Mouse (Mus musculus) cerebellum, adult (tissue): ENCODE data around the gene Samt3.

Source experiments
- ATAC-seq: cut with Nextera tagmentation; 2 replicates; pipeline ENCODE4 v1.9.2; 2017; ENCODE audit warnings: mild to moderate bottlenecking, moderate library complexity, mixed read lengths; ENCODE audit not compliant: insufficient number of reproducible peaks, low FRiP score, low TSS enrichment

Gene Samt3

GRCm38 (mm10) chrX:86043899-86044298 lies at the start of gene Samt3:
TSS of gene Samt3 (plus strand) at chrX:86044199.
- ATAC-seq = no peak

GRCm38 (mm10) chrX:86016591-86016990 lies 27.4 kb upstream of the Samt3 start:
- ATAC-seq = no peak

GRCm38 (mm10) chrX:86088672-86089071 lies 44.7 kb downstream of the Samt3 start:
- ATAC-seq = no peak
